Mouse (Mus musculus) MEL (cell line): Measurements from ENCODE around the gene Drc3. TPM values are rescaled to one million over a fixed set of nuclear protein-coding genes. Genes with fewer than 3 reads are reported as not detected.

Source experiments
- DNase-seq: peaks from one replicate; pipeline ENCODE4 v3.0.0; 2011; ENCODE audit warnings: low read depth, low spot score
- H3K27ac ChIP-seq: 2 replicates; pipeline ENCODE4 v1.5.1; 2012; ENCODE audit warnings: low read depth, mild to moderate bottlenecking, control low read depth, low read length, moderate library complexity; ENCODE audit not compliant: control insufficient read depth
- H3K27me3 ChIP-seq, 2 experiments: fragments of 150-350 bp in 1 of 2; sonication (generic) in 1 of 2; 2 replicates each; pipeline ENCODE4 v1.6.1; 2012; ENCODE audit warnings: low read length in 2 of 2, mild to moderate bottlenecking in 2 of 2, improper control_type of control experiment in 1 of 2, moderate library complexity in 1 of 2; ENCODE audit not compliant: insufficient read depth in 2 of 2, control insufficient read depth in 1 of 2
- H3K36me3 ChIP-seq, 2 experiments: 2 replicates each; pipeline ENCODE4 v1.6.1; 2012 to 2014; ENCODE audit warnings: low read length in 2 of 2, improper control_type of control experiment in 1 of 2, inconsistent platforms in 1 of 2, mild to moderate bottlenecking in 1 of 2; ENCODE audit not compliant: insufficient read depth in 2 of 2, control insufficient read depth in 1 of 2
- H3K4me1 ChIP-seq, 2 experiments: fragments of 150-350 bp in 1 of 2; sonication (generic) in 1 of 2; 2 replicates each; pipeline ENCODE4 v1.6.1; 2012; ENCODE audit warnings: low read length in 2 of 2, improper control_type of control experiment in 1 of 2, mild to moderate bottlenecking in 1 of 2; ENCODE audit not compliant: insufficient read depth in 2 of 2, control insufficient read depth in 1 of 2
- H3K4me3 ChIP-seq, 2 experiments: fragments of 150-350 bp in 1 of 2; sonication (generic) in 1 of 2; 2 replicates each; pipeline ENCODE4 v1.5.1; 2012; ENCODE audit warnings: low read depth in 2 of 2, low read length in 2 of 2, mild to moderate bottlenecking in 2 of 2, moderate library complexity in 2 of 2, control low read depth in 1 of 2, improper control_type of control experiment in 1 of 2; ENCODE audit not compliant: control insufficient read depth in 1 of 2, insufficient read depth in 1 of 2
- H3K79me2 ChIP-seq: 2 replicates; pipeline ENCODE4 v1.6.1; 2012; ENCODE audit warnings: mild to moderate bottlenecking, low read length, moderate library complexity; ENCODE audit not compliant: control insufficient read depth, poor library complexity, insufficient read depth
- H3K9ac ChIP-seq: 2 replicates; pipeline ENCODE4 v1.6.1; 2012; ENCODE audit warnings: low read depth, mild to moderate bottlenecking, control low read depth, low read length, moderate library complexity; ENCODE audit not compliant: control insufficient read depth, poor library complexity, severe bottlenecking
- H3K9me3 ChIP-seq: fragments of 150-350 bp; sonication (generic); replicated peaks from 2 replicates; pipeline ENCODE4 v1.6.1; 2012; ENCODE audit warnings: mild to moderate bottlenecking, low read length, improper control_type of control experiment, moderate library complexity; ENCODE audit not compliant: insufficient read depth
- CTCF ChIP-seq, 3 experiments: IDR thresholded peaks in 2 of 3; conservative IDR thresholded peaks in 1 of 3; 2 replicates each; pipeline ENCODE4 v1.5.1; 2011 to 2012; ENCODE audit warnings: low read length in 3 of 3, low read depth in 2 of 3, mild to moderate bottlenecking in 2 of 3, improper control_type of control experiment in 1 of 3, inconsistent platforms in 1 of 3, mixed read lengths in 1 of 3, moderate library complexity in 1 of 3; ENCODE audit not compliant: control insufficient read depth in 1 of 3, insufficient read depth in 1 of 3, poor library complexity in 1 of 3, severe bottlenecking in 1 of 3
- ELF1 ChIP-seq: IDR thresholded peaks from 2 replicates; pipeline ENCODE4 v1.6.1; 2014; ENCODE audit warnings: low read depth, mild to moderate bottlenecking, inconsistent platforms, low read length, improper control_type of control experiment, moderate library complexity
- ETS1 ChIP-seq: IDR thresholded peaks from 2 replicates; pipeline ENCODE4 v1.6.1; 2012; ENCODE audit warnings: low read depth, mild to moderate bottlenecking, inconsistent platforms, low read length, improper control_type of control experiment, moderate library complexity
- MAFK ChIP-seq: IDR thresholded peaks from 2 replicates; pipeline ENCODE4 v1.6.1; 2011; ENCODE audit warnings: low read depth, mild to moderate bottlenecking, low read length, improper control_type of control experiment, borderline replicate concordance
- MXI1 ChIP-seq: IDR thresholded peaks from 2 replicates; pipeline ENCODE4 v1.6.1; 2011; ENCODE audit warnings: mild to moderate bottlenecking, low read depth, low read length, improper control_type of control experiment
- POLR2AphosphoS2 ChIP-seq: IDR thresholded peaks from 2 replicates; pipeline ENCODE4 v1.6.1; 2011; ENCODE audit warnings: low read length, improper control_type of control experiment
- RCOR1 ChIP-seq: IDR thresholded peaks from 2 replicates; pipeline ENCODE4 v1.6.1; 2012; ENCODE audit warnings: low read depth, mild to moderate bottlenecking, inconsistent platforms, low read length, improper control_type of control experiment
- UBTF ChIP-seq: IDR thresholded peaks from 2 replicates; pipeline ENCODE4 v1.6.1; 2012; ENCODE audit warnings: low read depth, mild to moderate bottlenecking, inconsistent platforms, low read length, improper control_type of control experiment, moderate library complexity, borderline replicate concordance; ENCODE audit not compliant: insufficient read depth
- USF1 ChIP-seq: IDR thresholded peaks from 2 replicates; pipeline ENCODE4 v1.6.1; 2014; ENCODE audit warnings: low read depth, mild to moderate bottlenecking, inconsistent platforms, low read length, improper control_type of control experiment, moderate library complexity
- USF2 ChIP-seq, 2 experiments: IDR thresholded peaks; 2 replicates each; pipeline ENCODE4 v1.6.1; 2011 to 2012; ENCODE audit warnings: improper control_type of control experiment in 2 of 2, low read length in 2 of 2, borderline replicate concordance in 1 of 2, inconsistent platforms in 1 of 2, low read depth in 1 of 2, mild to moderate bottlenecking in 1 of 2; ENCODE audit not compliant: insufficient read depth in 1 of 2
- ZC3H11A ChIP-seq: IDR thresholded peaks from 2 replicates; pipeline ENCODE4 v1.6.1; 2012; ENCODE audit warnings: low read depth, mild to moderate bottlenecking, inconsistent platforms, low read length, improper control_type of control experiment
- polyA plus RNA-seq, 2 experiments: library from polyadenylated mRNA; stranded (reverse) in 1 of 2; unstranded in 1 of 2; fragments of >175 nt in 1 of 2; fragments of >200 nt in 1 of 2; gene quantifications; 2 replicates each; pipeline versions ENCODE4 v1.2.1 to v1.2.4; 2012; ENCODE audit warnings: low replicate concordance in 2 of 2, low read depth in 1 of 2; ENCODE audit not compliant: insufficient read length in 2 of 2, insufficient read depth in 1 of 2, missing spikeins in 1 of 2
- total RNA-seq: library from RNA; depleted of rRNA; stranded (reverse); fragments of 300-350 nt; gene quantifications from 2 replicates; pipeline ENCODE4 v1.2.3, GENCODE M21; 2012

Drc3 gene
- total and polyA plus RNA-seq, 3 experiments, result 0.69 to 0.91 TPM; not detected in 1

- H3K27ac ChIP-seq, result no peak overlapping the region
- peaks cover 0 to 5% of the 10 kb centered on the region in 2 experiments for H3K27me3 ChIP-seq
- no peaks in the 10 kb centered on the region for H3K9me3 ChIP-seq
- no peak overlapping the region for H3K9ac ChIP-seq
- TF ChIP-seq ETS1, result no peak
- TF ChIP-seq UBTF, result no peak
- H3K4me3 ChIP-seq, result no peak overlapping the region
- H3K4me1 ChIP-seq, result no peaks in the 10 kb centered on the region
- H3K79me2 ChIP-seq, result no peaks in the 10 kb centered on the region
- no peaks in the 10 kb centered on the region for H3K36me3 ChIP-seq
- DNase-seq, result no peak
Observed at GRCm38 (mm10) chr11:60366239-60367019, 13.3 kb downstream of the Drc3 start.

- Histone ChIP-seq H3K27me3 (peaks cover 0 to 5% of the 10 kb centered on the region in 2 experiments), H3K4me3 (no peak overlapping the region), H3K4me1 (no peaks in the 10 kb centered on the region), H3K9me3 (no peaks in the 10 kb centered on the region), H3K9ac (no peak overlapping the region), H3K79me2 (no peaks in the 10 kb centered on the region), H3K27ac (no peak overlapping the region), H3K36me3 (no peaks in the 10 kb centered on the region)
- TF ChIP-seq RCOR1, result no peak
- TF ChIP-seq POLR2AphosphoS2, result no peak
- TF ChIP-seq CTCF (IDR thresholded peaks at IDR 0.05 in 2 of 3, conservative IDR thresholded peaks at IDR 0.05 in 1 of 3; ENCODE audit: control insufficient read depth in 1 of 3, insufficient read depth in 1 of 3, low read depth in 2 of 3, low read length in 3 of 3, poor library complexity in 1 of 3, severe bottlenecking in 1 of 3), result no peak
- TF ChIP-seq MAFK, result no peak
- no peak for TF ChIP-seq MXI1
- TF ChIP-seq USF1, result no peak
- no peak for DNase-seq
Observed at GRCm38 (mm10) chr11:60367256-60367655, 14.1 kb downstream of the Drc3 start.

GRCm38 (mm10) chr11:60368909-60369308 is 15.8 kb downstream of the Drc3 start:
- peaks cover 0 to 5% of the 10 kb centered on the region in 2 experiments; a peak in 3 of 4 replicates for H3K27me3 ChIP-seq
- TF ChIP-seq USF1 (peak; percentile 82), ELF1 (no peak), ZC3H11A (no peak), USF2 (IDR thresholded peaks at IDR 0.05; ENCODE audit: borderline replicate concordance in 1 of 2, insufficient read depth in 1 of 2, low read depth in 1 of 2, low read length in 2 of 2) (0 out of 4 replicates have a peak, but pooled peaks of 1 of the 2 experiments have one; percentile 39)
- TF ChIP-seq, all 39 proteins: peak for 2
- Histone ChIP-seq H3K79me2 (no peaks in the 10 kb centered on the region), H3K4me3 (peak overlapping the region in 1 of 2 experiments; percentile 31; a peak in 1 of 4 replicates), H3K36me3 (no peaks in the 10 kb centered on the region), H3K9me3 (no peaks in the 10 kb centered on the region), H3K27ac (no peak overlapping the region), H3K4me1 (no peaks in the 10 kb centered on the region), H3K9ac (no peak overlapping the region)
- no peak for DNase-seq
